Mouse (Mus musculus) cerebellum, adult 9-10 months (tissue): ENCODE results near the gene Cldn34b4.

Source experiments
- DNase-seq: peaks from one replicate; pipeline ENCODE4 v3.0.0; 2022

Cldn34b4 gene

GRCm38 (mm10) chrX:76393050-76393449 lies at the start of gene Cldn34b4:
Gene Cldn34b4, plus strand, starts transcription at chrX:76393350.
- no peak for DNase-seq
